Mouse (Mus musculus) CH12.LX (cell line): ENCODE results near the gene Olfr726.

Source experiments
- CHD1 ChIP-seq: IDR thresholded peaks from 2 replicates; pipeline ENCODE4 v1.6.1; 2012; ENCODE audit warnings: low read depth, low read length, improper control_type of control experiment, inconsistent platforms
- CHD2 ChIP-seq: IDR thresholded peaks from 2 replicates; pipeline ENCODE4 v1.6.1; 2011; ENCODE audit warnings: low read length, improper control_type of control experiment
- CTCF ChIP-seq, 2 experiments: IDR thresholded peaks in 1 of 2; conservative IDR thresholded peaks in 1 of 2; 2 replicates each; pipeline ENCODE4 v1.5.1; 2011 to 2012; ENCODE audit warnings: low read depth in 2 of 2, low read length in 2 of 2, improper control_type of control experiment in 1 of 2, inconsistent platforms in 1 of 2, mild to moderate bottlenecking in 1 of 2, moderate library complexity in 1 of 2
- MAFK ChIP-seq: IDR thresholded peaks from 2 replicates; pipeline ENCODE4 v1.6.1; 2011; ENCODE audit warnings: low read length, improper control_type of control experiment; ENCODE audit not compliant: insufficient replicate concordance
- POLR2A ChIP-seq: IDR thresholded peaks from 2 replicates; pipeline ENCODE4 v1.6.1; 2011; ENCODE audit warnings: low read depth, mild to moderate bottlenecking, improper control_type of control experiment, low read length
- RAD21 ChIP-seq: IDR thresholded peaks from 2 replicates; pipeline ENCODE4 v1.6.1; 2011; ENCODE audit warnings: low read depth, mild to moderate bottlenecking, low read length, improper control_type of control experiment, moderate library complexity
- UBTF ChIP-seq: IDR thresholded peaks from 2 replicates; pipeline ENCODE4 v1.6.1; 2012; ENCODE audit warnings: low read depth, mild to moderate bottlenecking, inconsistent platforms, low read length, improper control_type of control experiment, moderate library complexity
- ZKSCAN1 ChIP-seq: IDR thresholded peaks from 2 replicates; pipeline ENCODE4 v1.6.1; 2012; ENCODE audit warnings: low read depth, inconsistent platforms, low read length, improper control_type of control experiment, borderline replicate concordance

GRCm38 (mm10) chr14:50061955-50062732 is 28.6 kb downstream of the Olfr726 start:
- TF ChIP-seq CTCF (conservative IDR thresholded peaks at IDR 0.05 in 1 of 2, IDR thresholded peaks at IDR 0.05 in 1 of 2; ENCODE audit: low read depth in 2 of 2, low read length in 2 of 2) (no peak), RAD21 (no peak), CHD1 (no peak), POLR2A (no peak), UBTF (no peak), ZKSCAN1 (no peak), CHD2 (no peak), MAFK (no peak)
